Mouse (Mus musculus) intestine, embryonic 15.5 days (tissue): ENCODE measurements around the gene Lsm12. TPM values are rescaled to one million over a fixed set of nuclear protein-coding genes. Genes with fewer than 3 reads are reported as not detected.
"Not testable (repeated sequence)": the region's sequence is repeated elsewhere in the genome, so short reads cannot be mapped to it uniquely, and the experiment has no call there.

Source experiments
- ATAC-seq: fragments of 200-750 bp; cut with Nextera tagmentation; 2 replicates; pipeline ENCODE4 v1.8.0; 2017; ENCODE audit warnings: moderate TSS enrichment, moderate library complexity
- H3K27ac ChIP-seq: fragments of 300-500 bp; sonication (generic); 2 replicates; pipeline ENCODE4 v1.5.1; 2015; ENCODE audit warnings: mild to moderate bottlenecking, inconsistent platforms
- H3K27me3 ChIP-seq: fragments of 300-500 bp; sonication (generic); replicated peaks from 2 replicates; pipeline ENCODE4 v1.6.1; 2015; ENCODE audit warnings: inconsistent platforms
- H3K36me3 ChIP-seq: fragments of 300-500 bp; sonication (generic); 2 replicates; pipeline ENCODE4 v1.6.1; 2015; ENCODE audit warnings: inconsistent platforms
- H3K4me1 ChIP-seq: fragments of 300-500 bp; sonication (generic); replicated peaks from 2 replicates; pipeline ENCODE4 v1.6.1; 2015; ENCODE audit warnings: inconsistent platforms
- H3K4me2 ChIP-seq: fragments of 300-500 bp; sonication (generic); replicated peaks from 2 replicates; pipeline ENCODE4 v1.6.1; 2015; ENCODE audit warnings: mild to moderate bottlenecking, inconsistent platforms
- H3K4me3 ChIP-seq: fragments of 300-500 bp; sonication (generic); replicated peaks from 2 replicates; pipeline ENCODE4 v1.5.1; 2015; ENCODE audit warnings: inconsistent platforms
- H3K9ac ChIP-seq: fragments of 300-500 bp; sonication (generic); 2 replicates; pipeline ENCODE4 v1.6.1; 2015; ENCODE audit warnings: inconsistent platforms
- H3K9me3 ChIP-seq: fragments of 300-500 bp; sonication (generic); 2 replicates; pipeline ENCODE4 v1.6.1; 2016; ENCODE audit warnings: inconsistent platforms
- WGBS: fragments of 180-500 bp; shearing (Covaris S2); methylation state at CpG from one replicate; pipeline ENCODE4 v1.1.7; 2015; 5-methylcytosine and 5-hydroxymethylcytosine counted together
- polyA plus RNA-seq: library from polyadenylated mRNA; unstranded; fragments of >200 nt; fragmentation: Nextera tagmentation; extraction: Ambion mirVana; gene quantifications from 2 replicates; pipeline ENCODE4 v1.2.1, GENCODE M21; 2015

Lsm12 gene
- polyA plus RNA-seq, 1 experiment from 2014 or later, result 140 TPM

- no peaks in the 10 kb centered on the region for H3K9me3 ChIP-seq
- H3K27ac ChIP-seq, result no peak overlapping the region
- H3K36me3 ChIP-seq, result peaks cover 27% of the 10 kb centered on the region
- H3K4me2 ChIP-seq, result no peak overlapping the region
- peak; percentile 70; the same call in 1 of the 2 replicates for ATAC-seq
- 27% methylated on average over 6 of the region's 6 CpGs for WGBS
- peaks cover 10% of the 10 kb centered on the region; the same call in 1 of the 2 replicates for H3K4me1 ChIP-seq
- no peak overlapping the region for H3K9ac ChIP-seq
- H3K4me3 ChIP-seq, result no peak overlapping the region
- no peaks in the 10 kb centered on the region for H3K27me3 ChIP-seq
Observed at GRCm38 (mm10) chr11:102165971-102166722, 18.9 kb downstream of the Lsm12 start.

- ATAC-seq, result no peak
- H3K4me2 ChIP-seq, result no peak overlapping the region
- H3K9me3 ChIP-seq, result no peaks in the 10 kb centered on the region
- H3K4me1 ChIP-seq, result peaks cover 6% of the 10 kb centered on the region; the same call in 1 of the 2 replicates
- no peak overlapping the region for H3K4me3 ChIP-seq
- no peaks in the 10 kb centered on the region for H3K27me3 ChIP-seq
- WGBS, result 71% methylated on average over 5 of the region's 5 CpGs
- no peak overlapping the region for H3K27ac ChIP-seq
- H3K36me3 ChIP-seq, result peaks cover 14% of the 10 kb centered on the region
- H3K9ac ChIP-seq, result no peak overlapping the region
Observed at GRCm38 (mm10) chr11:102159781-102160180, 25.3 kb downstream of the Lsm12 start.

GRCm38 (mm10) chr11:102158024-102158423 is 27.1 kb downstream of the Lsm12 start:
- not testable (repeated sequence) for H3K4me2 ChIP-seq, H3K27me3 ChIP-seq, H3K4me1 ChIP-seq, H3K4me3 ChIP-seq, ATAC-seq, H3K27ac ChIP-seq, H3K9ac ChIP-seq, H3K9me3 ChIP-seq
- 79% methylated on average over 2 of the region's 2 CpGs for WGBS
- peaks cover 19% of the 10 kb centered on the region for H3K36me3 ChIP-seq

GRCm38 (mm10) chr11:102156786-102157089 is 28.4 kb downstream of the Lsm12 start:
- ATAC-seq, result no peak
- 8% methylated on average over 1 of the region's 1 CpGs for WGBS
- no peak overlapping the region for H3K4me2 ChIP-seq

GRCm38 (mm10) chr11:102156039-102156785 is 28.9 kb downstream of the Lsm12 start, which contains the start of gene Tmem101:
Gene Tmem101, minus strand, starts transcription at chr11:102156404.
- H3K27ac ChIP-seq, result peak within 1 kb of the TSS; percentile 74
- peak; percentile 91 for ATAC-seq
- H3K4me1 ChIP-seq, result peaks cover 6% of the 10 kb centered on the region; the same call in 1 of the 2 replicates
- H3K4me3 ChIP-seq, result peak within 1 kb of the TSS; percentile 69
- H3K9ac ChIP-seq, result peak within 1 kb of the TSS; percentile 71
- H3K9me3 ChIP-seq, result no peaks in the 10 kb centered on the region
- peaks cover 10% of the 10 kb centered on the region; the same call in 1 of the 2 replicates for H3K36me3 ChIP-seq
- under 1% methylated on average over 37 of the region's 37 CpGs for WGBS
- peak within 1 kb of the TSS; percentile 84 for H3K4me2 ChIP-seq
- no peaks in the 10 kb centered on the region for H3K27me3 ChIP-seq

More at GRCm38 (mm10) chr11:102156786-102157089, 28.4 kb downstream of the Lsm12 start:
- Histone ChIP-seq H3K9ac (no peak overlapping the region), H3K27ac (no peak overlapping the region), H3K36me3 (peaks cover 14% of the 10 kb centered on the region), H3K9me3 (no peaks in the 10 kb centered on the region), H3K4me1 (peaks cover 6% of the 10 kb centered on the region; the same call in 1 of the 2 replicates), H3K4me3 (no peak overlapping the region), H3K27me3 (no peaks in the 10 kb centered on the region)

GRCm38 (mm10) chr11:102147213-102147989 is 37.7 kb downstream of the Lsm12 start:
- H3K4me3 ChIP-seq, result peak overlapping the region; percentile 45
- H3K9ac ChIP-seq, result no peak overlapping the region

GRCm38 (mm10) chr11:102146531-102146930 is 38.6 kb downstream of the Lsm12 start:
- 14% methylated on average over 17 of the region's 17 CpGs for WGBS
- Histone ChIP-seq H3K27ac (no peak overlapping the region), H3K9me3 (no peaks in the 10 kb centered on the region), H3K4me2 (peak overlapping the region; percentile 66), H3K4me3 (peak overlapping the region; percentile 45), H3K9ac (0 out of 2 replicates have a peak overlapping the region, but pooled peaks have one; percentile 52), H3K27me3 (peaks cover 41% of the 10 kb centered on the region), H3K36me3 (no peaks in the 10 kb centered on the region), H3K4me1 (peaks cover 28% of the 10 kb centered on the region)
- peak; percentile 7; the same call in 1 of the 2 replicates for ATAC-seq

More at GRCm38 (mm10) chr11:102147213-102147989, 37.7 kb downstream of the Lsm12 start:
- ATAC-seq, result no peak
- Histone ChIP-seq H3K4me2 (peak overlapping the region; percentile 66), H3K9me3 (no peaks in the 10 kb centered on the region), H3K27me3 (peaks cover 41% of the 10 kb centered on the region), H3K36me3 (no peaks in the 10 kb centered on the region), H3K4me1 (peaks cover 28% of the 10 kb centered on the region), H3K27ac (no peak overlapping the region)
- WGBS, result 17% methylated on average over 34 of the region's 34 CpGs

GRCm38 (mm10) chr11:102146005-102146404 is 39.1 kb downstream of the Lsm12 start:
- Histone ChIP-seq H3K36me3 (no peaks in the 10 kb centered on the region), H3K4me1 (peaks cover 28% of the 10 kb centered on the region), H3K4me3 (peak overlapping the region; percentile 45), H3K9me3 (no peaks in the 10 kb centered on the region), H3K9ac (peak overlapping the region; percentile 52; the same call in 1 of the 2 replicates), H3K27ac (peak overlapping the region; percentile 56), H3K4me2 (peak overlapping the region; percentile 66), H3K27me3 (peaks cover 41% of the 10 kb centered on the region)
- ATAC-seq, result peak; percentile 74
- 5% methylated on average over 16 of the region's 16 CpGs for WGBS

- Histone ChIP-seq H3K36me3 (no peaks in the 10 kb centered on the region), H3K4me1 (peaks cover 28% of the 10 kb centered on the region), H3K4me2 (peak within 1 kb of the TSS; percentile 66), H3K9ac (peak within 1 kb of the TSS; percentile 52), H3K27me3 (peaks cover 41% of the 10 kb centered on the region), H3K27ac (peak within 1 kb of the TSS; percentile 56), H3K4me3 (peak within 1 kb of the TSS; percentile 45), H3K9me3 (no peaks in the 10 kb centered on the region)
- peak; percentile 17 for ATAC-seq
- 1% methylated on average over 50 of the region's 50 CpGs for WGBS
Observed at GRCm38 (mm10) chr11:102145471-102146001, 39.6 kb downstream of the Lsm12 start, which contains the start of gene Nags. Gene Nags, plus strand, starts transcription at chr11:102145513.

GRCm38 (mm10) chr11:102144957-102145470 is 40.1 kb downstream of the Lsm12 start:
- 23% methylated on average over 13 of the region's 13 CpGs for WGBS
- H3K9me3 ChIP-seq, result no peaks in the 10 kb centered on the region
- H3K9ac ChIP-seq, result peak overlapping the region; percentile 52; the same call in 1 of the 2 replicates
- peak; percentile 73 for ATAC-seq
- peak overlapping the region; percentile 56 for H3K27ac ChIP-seq
- H3K27me3 ChIP-seq, result peaks cover 41% of the 10 kb centered on the region
- peak overlapping the region; percentile 45 for H3K4me3 ChIP-seq
- no peaks in the 10 kb centered on the region for H3K36me3 ChIP-seq
- H3K4me1 ChIP-seq, result peaks cover 28% of the 10 kb centered on the region
- H3K4me2 ChIP-seq, result peak overlapping the region; percentile 66

GRCm38 (mm10) chr11:102142355-102142754 is 42.7 kb downstream of the Lsm12 start:
- no peak overlapping the region for H3K9ac ChIP-seq
- peaks cover 24% of the 10 kb centered on the region for H3K4me1 ChIP-seq
- H3K4me2 ChIP-seq, result peak overlapping the region; percentile 37
- H3K27ac ChIP-seq, result peak overlapping the region; percentile 74
- H3K9me3 ChIP-seq, result no peaks in the 10 kb centered on the region
- ATAC-seq, result peak; percentile 75
- 51% methylated on average over 7 of the region's 7 CpGs for WGBS
- no peaks in the 10 kb centered on the region for H3K36me3 ChIP-seq
- peaks cover 22% of the 10 kb centered on the region for H3K27me3 ChIP-seq
- H3K4me3 ChIP-seq, result no peak overlapping the region
